Mouse (Mus musculus) cerebellum, adult 11-12 months (tissue): ENCODE measurements around the gene Celf1.
"Not testable (repeated sequence)": the region's sequence is repeated elsewhere in the genome, so short reads cannot be mapped to it uniquely, and the experiment has no call there.

Experiments used
- DNase-seq: peaks from one replicate; pipeline ENCODE4 v3.0.0; 2022

The Celf1 gene

GRCm38 (mm10) chr2:91025081-91025516, 84.9 kb downstream of the Celf1 start:
- DNase-seq, result no peak

- no peak for DNase-seq
Measured at GRCm38 (mm10) chr2:91026491-91026890, 86.3 kb downstream of the Celf1 start.

- no peak for DNase-seq
Measured at GRCm38 (mm10) chr2:91027391-91028214, 87.4 kb downstream of the Celf1 start.

GRCm38 (mm10) chr2:91031216-91031615, 91.0 kb downstream of the Celf1 start:
- no peak for DNase-seq

DNA sequence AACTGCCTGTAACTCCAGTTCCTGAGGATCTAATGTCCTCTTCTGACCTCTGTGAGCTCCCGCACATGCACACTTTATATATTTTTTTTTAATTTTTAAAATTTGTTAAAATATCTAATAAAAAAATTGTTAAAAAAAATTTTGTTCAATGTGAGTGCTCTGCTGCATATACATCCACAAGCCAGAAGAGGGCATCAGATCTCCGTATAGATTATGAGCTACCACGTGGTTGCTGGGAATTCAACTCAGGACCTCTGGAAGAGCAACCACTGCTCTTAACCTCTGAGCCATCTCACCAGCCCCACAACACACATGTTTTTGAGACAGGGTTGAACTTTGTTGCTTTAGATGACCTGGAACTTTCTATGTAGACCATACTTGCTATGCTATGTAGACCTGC, 92.8 kb downstream of the Celf1 start:
- DNase-seq, result no peak

DNA sequence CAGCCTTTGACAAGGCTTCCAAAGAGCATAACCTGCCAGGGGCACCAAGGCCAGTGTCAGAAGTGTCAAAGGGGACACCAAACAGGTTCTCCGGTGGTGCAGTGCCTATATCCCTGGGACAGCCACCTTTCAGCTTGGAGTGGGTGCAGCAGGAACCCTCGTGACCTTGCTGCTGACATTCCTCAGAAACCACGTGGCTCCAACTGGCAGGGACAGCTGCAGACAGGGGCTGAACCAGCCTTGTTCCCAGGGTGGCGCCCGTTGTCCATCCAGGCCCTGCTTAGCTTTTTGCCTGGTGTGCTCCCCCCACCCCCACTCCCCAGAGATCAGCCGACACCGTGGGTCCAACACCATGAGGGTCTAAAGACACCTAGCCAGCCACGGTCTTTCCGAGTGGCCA, 95.2 kb downstream of the Celf1 start, which contains the start of gene Rapsn:
Rapsn (plus strand) TSS at position 236 of the 400 bp plus-strand sequence.
- DNase-seq, result no peak

- peak; percentile 37 for DNase-seq
Measured at GRCm38 (mm10) chr2:91041786-91042185, 101.6 kb downstream of the Celf1 start.

DNA sequence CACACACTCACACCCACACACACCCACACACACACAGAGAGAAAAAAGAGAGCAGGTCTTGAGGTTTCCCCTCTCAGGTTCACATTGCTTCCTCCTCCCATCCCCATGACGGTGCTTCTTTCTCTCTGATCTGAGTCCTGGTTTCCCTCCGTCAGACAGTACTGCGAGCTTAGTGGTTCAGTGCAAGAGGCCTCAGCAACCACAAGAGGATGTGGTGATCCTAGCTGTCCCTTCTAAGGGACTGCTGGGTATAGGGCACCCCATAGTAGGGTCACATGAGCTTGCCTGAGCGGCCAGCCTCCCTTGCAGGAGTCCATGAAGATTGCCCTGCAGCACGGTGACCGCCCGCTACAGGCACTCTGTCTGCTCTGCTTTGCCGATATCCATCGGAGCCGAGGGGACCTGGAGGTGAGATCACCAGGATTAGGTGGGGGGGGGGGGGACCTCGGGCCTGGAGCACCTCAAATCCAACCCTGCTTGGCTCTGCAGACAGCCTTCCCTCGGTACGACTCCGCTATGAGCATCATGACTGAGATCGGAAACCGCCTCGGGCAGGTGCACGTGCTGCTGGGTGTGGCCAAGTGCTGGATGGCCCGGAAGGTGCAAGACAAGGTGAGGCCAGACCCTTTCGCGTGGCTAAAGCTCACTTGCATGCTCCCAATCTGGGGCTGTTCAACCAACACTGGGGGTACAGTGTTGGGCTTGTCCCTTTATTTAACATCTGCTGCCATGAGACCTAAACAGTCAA, 102.6 kb downstream of the Celf1 start:
- no peak for DNase-seq

- no peak for DNase-seq
Measured at GRCm38 (mm10) chr2:91044727-91045126, 104.5 kb downstream of the Celf1 start.

DNA sequence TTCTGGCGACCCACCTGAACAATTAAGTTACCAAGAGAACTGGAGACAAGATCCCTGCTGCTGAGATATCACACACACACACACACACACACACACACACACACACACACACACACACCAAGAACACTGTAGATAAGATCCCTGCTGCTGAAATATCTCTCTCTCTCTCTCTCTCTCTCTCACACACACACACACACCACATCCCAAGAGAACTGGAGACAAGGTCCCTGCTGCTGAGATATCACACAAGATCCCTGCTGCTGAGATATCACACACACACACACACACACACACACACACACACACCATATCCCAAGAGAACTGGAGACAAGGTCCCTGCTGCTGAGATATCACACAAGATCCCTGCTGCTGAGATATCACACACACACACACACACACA, 105.6 kb downstream of the Celf1 start:
- not testable (repeated sequence) for DNase-seq

GRCm38 (mm10) chr2:91047359-91047758, 107.2 kb downstream of the Celf1 start:
- DNase-seq, result no peak

- DNase-seq, result no peak
Measured at GRCm38 (mm10) chr2:91051917-91052316, 111.7 kb downstream of the Celf1 start.

DNA sequence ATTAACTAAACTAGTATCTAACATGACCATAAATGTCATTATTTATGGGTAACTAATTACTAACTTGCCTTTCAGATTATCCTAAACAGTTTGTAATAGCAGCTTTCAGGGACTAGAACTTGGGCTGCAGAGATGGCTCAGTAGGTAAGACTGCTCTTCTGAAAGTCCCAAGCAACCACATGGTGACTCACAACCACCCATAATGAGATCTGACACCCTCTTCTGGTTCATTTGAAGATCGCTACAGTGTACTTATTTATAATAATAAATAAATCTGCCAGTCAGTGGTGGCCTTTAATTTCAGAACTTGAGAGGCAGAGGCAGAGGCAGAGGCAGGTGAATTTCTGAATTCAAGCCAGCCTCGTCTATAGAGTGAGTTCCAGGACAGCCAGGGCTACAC, 112.6 kb downstream of the Celf1 start:
- DNase-seq, result no peak

DNA sequence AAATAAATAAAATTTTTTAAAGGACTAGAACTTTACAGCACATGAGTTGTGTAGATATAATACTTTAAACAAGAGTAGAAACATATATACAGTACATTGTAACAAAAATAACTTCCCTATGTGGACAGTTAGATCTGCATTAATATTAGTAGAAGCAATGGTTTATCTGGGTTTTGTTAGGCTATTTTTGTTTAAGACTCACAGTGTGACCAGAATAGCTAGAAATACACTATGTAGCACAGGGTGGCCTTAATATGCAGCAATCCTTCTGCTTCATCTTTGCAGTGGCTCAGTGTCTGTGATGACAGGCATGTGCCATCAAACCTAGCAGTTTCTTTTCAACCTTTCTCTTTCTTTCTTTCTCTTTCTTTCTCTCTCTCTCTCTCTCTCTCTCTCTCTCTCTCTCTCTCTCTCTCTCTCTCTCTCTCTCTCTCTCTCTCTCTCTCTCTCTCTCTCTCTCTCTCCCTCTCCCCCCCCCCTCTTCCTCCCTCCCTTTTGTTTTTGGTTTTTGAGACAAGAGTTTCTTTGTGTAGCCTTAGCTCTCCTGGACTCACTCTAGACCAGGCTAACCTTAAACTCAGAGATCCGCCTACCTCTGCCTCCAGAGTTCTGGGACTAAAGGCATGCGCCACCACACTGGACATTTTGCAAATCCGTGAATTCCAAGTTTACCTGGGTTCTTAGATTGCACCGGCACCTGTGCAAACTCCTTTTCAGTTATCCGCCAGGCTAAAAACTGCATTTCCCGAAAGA, 113.2 kb downstream of the Celf1 start:
- no peak for DNase-seq

DNA sequence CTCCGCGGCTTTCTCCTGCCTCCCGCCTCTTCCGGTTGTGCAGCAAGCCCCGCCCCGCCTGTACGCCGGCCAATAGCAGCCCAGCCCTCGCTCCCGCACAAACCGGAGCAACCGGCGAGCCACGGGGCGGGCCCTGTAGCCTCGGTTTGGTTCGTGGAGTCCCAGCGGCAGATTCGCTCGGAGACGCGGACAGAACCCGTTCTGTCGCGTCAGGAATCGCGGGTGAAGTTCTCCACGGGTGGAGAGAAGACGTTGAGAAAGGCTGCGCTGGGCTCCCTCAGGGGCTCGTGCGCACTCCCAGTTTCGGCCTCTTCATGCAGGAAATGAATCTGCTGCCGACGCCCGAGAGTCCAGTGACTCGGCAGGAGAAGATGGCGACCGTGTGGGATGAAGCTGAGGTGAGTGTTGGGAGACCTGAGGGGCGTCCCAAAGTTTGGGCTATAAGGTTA, 113.8 kb downstream of the Celf1 start, which contains the start of gene Psmc3:
Psmc3 (plus strand) TSS at position 76 of the 449 bp plus-strand sequence.
- peak; percentile 96 for DNase-seq

DNA sequence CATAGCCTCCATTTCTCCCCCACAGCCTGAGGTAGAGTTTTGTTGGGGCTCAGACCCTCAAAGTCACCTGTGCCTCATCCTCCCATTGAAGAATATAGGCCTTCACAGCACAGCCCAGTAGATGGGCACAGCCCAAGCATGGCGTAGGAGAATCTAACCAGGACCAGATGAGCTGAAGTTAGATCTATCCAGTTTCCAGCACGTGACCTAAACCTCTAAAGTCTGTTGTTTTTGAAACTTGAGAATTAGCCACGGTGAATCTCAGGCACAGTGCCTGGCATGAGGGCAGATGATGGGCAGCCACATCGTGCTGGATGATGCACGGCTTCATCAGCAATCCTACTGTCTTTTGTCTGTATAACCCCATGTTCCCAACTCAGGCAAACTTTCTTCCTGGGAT, 118.3 kb downstream of the Celf1 start:
- DNase-seq, result no peak

DNA sequence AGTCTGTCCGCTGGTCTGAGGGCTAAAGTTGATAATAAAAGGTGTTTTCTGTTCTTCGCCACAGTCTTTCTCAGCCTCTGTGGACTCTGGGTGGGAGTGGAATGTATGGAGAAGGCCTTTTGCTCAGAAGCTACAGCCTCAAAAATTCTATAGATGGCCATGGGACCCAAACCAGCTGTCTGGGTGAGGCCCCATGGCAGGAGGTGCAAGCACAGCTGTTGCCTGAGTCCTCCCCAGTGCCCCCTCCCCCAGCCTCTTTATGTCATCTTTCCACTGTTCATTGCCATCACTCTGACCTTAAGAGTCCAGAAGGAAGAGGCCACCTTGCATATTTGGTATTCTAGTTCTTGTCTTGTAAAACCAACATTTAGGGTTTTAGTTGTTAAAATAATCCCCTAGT, 119.2 kb downstream of the Celf1 start:
- no peak for DNase-seq

GRCm38 (mm10) chr2:91060544-91061355, 120.6 kb downstream of the Celf1 start:
- no peak for DNase-seq

GRCm38 (mm10) chr2:91061849-91062481, 121.8 kb downstream of the Celf1 start:
- DNase-seq, result no peak

GRCm38 (mm10) chr2:91062779-91063606, 122.8 kb downstream of the Celf1 start:
- no peak for DNase-seq

DNA sequence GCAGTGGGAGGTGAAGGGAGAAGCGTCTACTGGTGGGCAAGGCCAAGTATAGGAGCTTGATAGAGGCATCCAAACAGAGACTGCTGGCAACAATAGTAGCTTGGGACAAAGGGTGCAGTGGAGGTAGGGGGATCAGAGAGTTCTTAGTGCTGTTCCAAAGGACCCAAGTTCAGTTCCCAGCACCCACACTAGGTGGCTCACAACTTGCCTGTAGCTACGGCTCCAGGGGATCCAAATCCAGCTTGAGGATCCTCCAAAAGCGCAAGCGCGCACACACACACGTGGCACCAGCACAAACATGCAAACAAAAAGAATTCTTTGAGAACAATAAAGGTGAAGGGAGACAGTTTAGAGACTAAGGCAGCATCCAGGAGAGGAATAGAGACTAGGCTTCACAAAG, 124.0 kb downstream of the Celf1 start:
- no peak for DNase-seq
